Mouse (Mus musculus): ENCODE measurements around the gene Fam131a.

DNA sequence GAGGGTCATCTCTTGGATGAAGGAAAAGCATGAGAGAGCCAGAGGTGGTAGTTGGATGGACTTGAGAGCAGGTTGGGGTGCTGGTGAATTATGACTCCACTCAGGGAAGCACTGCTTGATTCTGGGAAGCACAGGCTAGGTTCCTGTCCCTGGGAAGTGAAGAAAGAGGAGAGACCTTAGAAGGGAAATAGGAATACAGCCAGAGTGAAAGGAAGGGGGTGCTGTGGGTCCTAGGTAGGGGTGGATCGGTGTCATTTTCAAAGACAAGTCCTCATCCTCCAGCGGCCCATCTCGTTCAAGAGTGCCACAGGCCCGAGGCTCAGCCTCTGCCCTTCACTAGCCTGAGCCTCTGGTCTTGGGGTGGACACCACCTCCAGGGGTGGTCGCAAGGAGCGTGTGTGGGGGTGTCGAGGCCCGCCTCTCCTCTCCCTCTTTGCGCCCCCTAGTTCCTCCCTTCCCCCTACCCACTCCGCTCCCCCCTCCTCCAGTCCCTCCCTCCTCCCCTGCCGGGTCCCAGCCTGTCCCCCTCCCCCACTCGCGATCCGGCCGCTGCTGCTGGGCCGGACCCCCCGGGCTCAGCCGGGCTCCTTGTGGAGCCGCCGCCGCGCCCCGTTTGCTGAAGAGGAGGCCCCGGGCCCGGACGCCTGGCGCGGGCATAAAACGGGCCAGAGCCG, 39.3 kb downstream of the Fam131a start:
- no peak for TF ChIP-seq CTCF (IDR thresholded peaks at IDR 0.05)
- TF ChIP-seq POLR2A (IDR thresholded peaks at IDR 0.05; ENCODE audit: insufficient read depth, low read depth, low read length) = no peak
- TF ChIP-seq EP300 (IDR thresholded peaks at IDR 0.05; ENCODE audit: insufficient read depth, low read depth, low read length) = no peak
